Mouse (Mus musculus) gastrocnemius, adult 2 months (tissue): ENCODE measurements around the gene Tub. TPM values are rescaled to one million over a fixed set of nuclear protein-coding genes. Genes with fewer than 3 reads are reported as not detected.

Experiments
- DNase-seq: peaks from one replicate; pipeline ENCODE4 v3.0.0; 2022
- H3K27ac ChIP-seq: fragments of 200-600 bp; 2 replicates; pipeline ENCODE4 v1.8.1; 2022; ENCODE audit warnings: mild to moderate bottlenecking
- H3K4me3 ChIP-seq: fragments of 200-600 bp; 2 replicates; pipeline ENCODE4 v1.8.1; 2022; ENCODE audit warnings: mild to moderate bottlenecking, moderate library complexity
- CTCF ChIP-seq: fragments of 200-600 bp; IDR thresholded peaks from 2 replicates; pipeline ENCODE4 v1.8.1; 2022; ENCODE audit warnings: antibody characterized with exemption, mild to moderate bottlenecking, moderate library complexity
- intact Hi-C: fragments of 180-260 bp; cut with DNase I; formaldehyde crosslinking; loops from one replicate; pipeline ENCODE4 v1.15.1; 2025
- total RNA-seq, 2 experiments: library from RNA; stranded (reverse); gene quantifications; 2 replicates each; pipeline ENCODE4 v1.2.3; 2021

The Tub gene
- total RNA-seq, 2 experiments from 2014 or later, result 0.41 to 0.67 TPM

GRCm38 (mm10) chr7:108949301-108949700 is 837 bp upstream of the Tub start:
- Histone ChIP-seq H3K4me3 (no peak overlapping the region), H3K27ac (no peak overlapping the region)
- no peak for TF ChIP-seq CTCF
- no peak for DNase-seq
- intact Hi-C loops, result no loop called here

- Histone ChIP-seq H3K27ac (no peak overlapping the region), H3K4me3 (peak overlapping the region; percentile 73)
- TF ChIP-seq CTCF, result no peak
- DNase-seq, result no peak
- intact Hi-C loops, result no loop called here
Measured at GRCm38 (mm10) chr7:108950762-108951331, 709 bp downstream of the Tub start.

GRCm38 (mm10) chr7:108952801-108953200 is 2.7 kb downstream of the Tub start:
- Histone ChIP-seq H3K4me3 (no peak overlapping the region), H3K27ac (no peak overlapping the region)
- intact Hi-C loops, result no loop called here
- TF ChIP-seq CTCF, result no peak
- DNase-seq, result no peak

GRCm38 (mm10) chr7:108954185-108954584 is 4.0 kb downstream of the Tub start:
- no peak overlapping the region for H3K4me3 ChIP-seq
- H3K27ac ChIP-seq, result no peak overlapping the region
- peak; percentile 54 for TF ChIP-seq CTCF
- intact Hi-C loops, result no loop called here
- no peak for DNase-seq

- intact Hi-C loops, result no loop called here
- TF ChIP-seq CTCF, result no peak
- H3K4me3 ChIP-seq, result no peak overlapping the region
- no peak overlapping the region for H3K27ac ChIP-seq
- no peak for DNase-seq
Measured at GRCm38 (mm10) chr7:108957734-108958133, 7.6 kb downstream of the Tub start.

GRCm38 (mm10) chr7:108965968-108966367 is 15.8 kb downstream of the Tub start:
- TF ChIP-seq CTCF, result peak; percentile 39
- no peak for DNase-seq
- intact Hi-C loops, result loop anchor here (2.0 kb wide), 1 partner anchor 63 kb away; no protein-coding TSS in a partner anchor
- H3K4me3 ChIP-seq, result no peak overlapping the region
- no peak overlapping the region for H3K27ac ChIP-seq

DNA sequence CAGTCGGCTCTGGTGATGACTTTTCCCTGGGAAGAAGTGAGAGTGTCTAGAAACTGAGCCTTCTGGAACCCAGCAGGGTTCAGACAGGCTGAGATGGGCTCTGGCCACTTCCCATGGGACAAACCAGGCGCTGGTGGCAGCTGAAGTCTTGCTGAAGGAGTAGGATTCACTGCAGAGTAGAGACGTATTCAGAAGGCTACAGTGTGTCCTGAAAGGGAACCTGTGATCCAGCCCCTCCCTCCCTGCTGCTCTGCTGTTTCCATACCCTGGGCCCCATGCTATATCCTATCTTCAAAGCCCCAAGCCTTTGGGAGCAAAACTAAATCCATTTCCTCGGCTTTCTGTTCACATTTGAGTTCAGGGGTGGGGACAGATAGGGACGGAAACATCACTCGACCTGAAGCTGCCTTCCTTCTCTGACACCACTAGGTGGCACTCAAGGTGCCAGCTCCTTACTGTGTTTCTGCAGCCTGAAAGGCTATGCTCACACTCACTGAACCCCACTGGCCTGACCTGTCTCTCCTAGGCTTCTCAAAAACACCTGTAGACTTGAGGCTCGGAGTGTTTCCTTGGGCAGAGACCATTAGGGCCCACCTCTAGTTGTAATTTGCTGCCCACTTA is 16.7 kb downstream of the Tub start:
- intact Hi-C loops, result loop anchor here (1.0 to 2.0 kb wide), 2 partner anchors 54 to 62 kb away; no protein-coding TSS in a partner anchor
- peak; percentile 96 for TF ChIP-seq CTCF
- peak; percentile 53 for DNase-seq
- Histone ChIP-seq H3K27ac (0 out of 2 replicates have a peak overlapping the region, but pooled peaks have one; percentile 16), H3K4me3 (peak overlapping the region; percentile 34)

- DNase-seq, result no peak
- intact Hi-C loops, result no loop called here
- Histone ChIP-seq H3K4me3 (no peak overlapping the region), H3K27ac (no peak overlapping the region)
- no peak for TF ChIP-seq CTCF
Measured at GRCm38 (mm10) chr7:108968201-108968600, 18.1 kb downstream of the Tub start.

DNA sequence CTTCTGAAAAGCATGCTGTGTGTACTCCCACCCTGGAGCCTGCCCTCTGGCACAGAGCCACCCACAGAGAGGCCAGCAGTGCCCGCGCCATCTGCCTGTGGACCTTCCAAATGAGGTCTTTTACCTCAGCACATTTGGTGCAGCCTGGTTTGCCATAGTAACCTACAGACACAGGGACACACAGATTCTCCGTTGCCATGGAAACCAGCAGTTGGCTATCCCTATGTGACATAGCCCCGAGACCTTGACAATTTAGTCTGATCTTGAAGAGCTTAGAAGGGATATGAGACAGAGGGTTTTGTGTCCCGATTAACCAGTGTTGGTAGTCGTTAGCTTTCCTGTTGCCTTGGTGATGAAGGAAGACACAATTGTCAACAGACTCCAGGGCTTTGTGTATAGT is 22.1 kb downstream of the Tub start:
- intact Hi-C loops, result no loop called here
- H3K27ac ChIP-seq, result no peak overlapping the region
- TF ChIP-seq CTCF, result no peak
- no peak overlapping the region for H3K4me3 ChIP-seq
- DNase-seq, result no peak

DNA sequence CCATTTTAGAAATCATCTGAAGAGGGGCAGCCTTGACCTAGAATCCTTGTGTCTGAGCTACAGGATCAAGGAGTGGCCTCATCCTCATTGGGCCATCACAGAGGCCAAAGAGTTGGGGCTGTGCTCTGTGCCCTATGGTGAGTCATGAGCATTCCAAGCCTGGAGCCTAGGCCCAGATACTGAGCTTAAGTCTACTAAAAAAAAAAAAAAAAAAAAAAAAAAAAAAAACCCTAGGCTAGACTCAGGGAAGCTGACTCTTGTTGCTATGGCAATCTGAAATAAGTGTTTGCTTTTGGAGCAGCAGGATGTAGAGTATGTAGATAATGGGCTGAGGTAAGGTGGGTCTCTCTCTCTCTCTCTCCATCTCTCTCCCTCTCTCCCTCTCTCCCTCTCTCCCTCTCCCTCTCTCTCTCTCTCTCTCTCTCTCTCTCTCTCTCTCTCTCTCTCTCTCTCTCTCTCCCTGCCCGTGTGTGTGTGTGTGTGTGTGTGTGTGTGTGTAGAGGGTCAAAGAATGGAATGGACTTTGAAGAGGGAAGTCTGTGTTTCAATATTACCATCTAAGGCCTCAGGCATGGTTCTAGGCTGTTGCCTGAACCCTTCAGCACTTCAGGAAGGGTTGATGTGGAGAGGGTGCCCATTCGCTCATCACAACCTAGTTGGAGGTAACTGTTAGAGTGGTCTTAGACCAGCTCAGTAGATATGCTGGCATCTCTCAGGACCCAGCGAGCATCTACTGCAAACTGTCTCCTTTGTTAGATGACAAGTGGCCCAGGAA is 36.0 kb downstream of the Tub start:
- intact Hi-C loops, result no loop called here
- no peak overlapping the region for H3K4me3 ChIP-seq

GRCm38 (mm10) chr7:108991207-108991606 is 41.1 kb downstream of the Tub start:
- Histone ChIP-seq H3K27ac (no peak overlapping the region), H3K4me3 (no peak overlapping the region)
- DNase-seq, result no peak
- intact Hi-C loops, result no loop called here
- no peak for TF ChIP-seq CTCF

More for the DNA sequence above, 36.0 kb downstream of the Tub start:
- no peak overlapping the region for H3K27ac ChIP-seq
- no peak for DNase-seq
- no peak for TF ChIP-seq CTCF

DNA sequence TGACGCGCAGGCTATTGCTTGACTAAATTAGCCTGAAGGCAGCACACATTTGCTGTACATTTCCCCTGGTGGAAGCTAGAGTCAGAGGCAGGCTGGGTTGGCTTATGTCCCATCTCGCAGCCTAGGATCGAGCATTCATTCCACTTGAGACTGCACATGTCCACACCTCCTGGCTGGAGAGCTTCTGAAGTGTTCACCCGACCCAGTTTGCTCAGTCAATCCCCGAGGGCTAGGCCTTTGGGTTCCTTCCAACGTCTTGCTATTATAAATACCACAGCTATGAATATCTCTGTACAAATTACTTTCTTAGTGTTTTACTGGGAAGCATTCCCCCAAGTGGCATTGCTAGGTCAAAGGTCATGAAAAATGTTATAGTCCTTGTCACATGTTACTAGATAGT is 43.1 kb downstream of the Tub start:
- H3K27ac ChIP-seq, result peak overlapping the region; percentile 64
- intact Hi-C loops, result no loop called here
- H3K4me3 ChIP-seq, result no peak overlapping the region

GRCm38 (mm10) chr7:108993881-108994291 is 43.7 kb downstream of the Tub start:
- no peak for TF ChIP-seq CTCF
- no peak overlapping the region for H3K4me3 ChIP-seq
- peak overlapping the region; percentile 64 for H3K27ac ChIP-seq
- peak; percentile 40 for DNase-seq
- intact Hi-C loops, result no loop called here

More for the DNA sequence above, 43.1 kb downstream of the Tub start:
- peak; percentile 85 for DNase-seq
- peak; percentile 26; the same call in 1 of the 2 replicates for TF ChIP-seq CTCF
